Mouse (Mus musculus) myocyte (in vitro differentiated cells): ENCODE results near the gene Abcc2. TPM values are rescaled to one million over a fixed set of nuclear protein-coding genes. Genes with fewer than 3 reads are reported as not detected.

Experiments
- H3K27me3 ChIP-seq: one replicate; pipeline ENCODE4 v1.6.1; 2011; ENCODE audit not compliant: control insufficient read depth, insufficient read depth, insufficient read length
- H3K36me3 ChIP-seq: one replicate; pipeline ENCODE4 v1.6.1; 2011; ENCODE audit not compliant: control insufficient read depth, insufficient read depth
- H3K4me2 ChIP-seq: one replicate; pipeline ENCODE4 v1.6.1; 2011; ENCODE audit warnings: low read depth, control low read depth
- H3K4me3 ChIP-seq: one replicate; pipeline ENCODE4 v1.5.1; 2011; ENCODE audit warnings: mild to moderate bottlenecking, control low read depth, moderate library complexity
- H3K79me2 ChIP-seq: one replicate; pipeline ENCODE4 v1.6.1; 2011; ENCODE audit not compliant: control insufficient read depth, insufficient read depth
- H3ac ChIP-seq: one replicate; pipeline ENCODE4 v1.6.1; 2011; ENCODE audit not compliant: control insufficient read depth, insufficient read length
- CEBPB ChIP-seq: IDR thresholded peaks from 2 replicates; pipeline ENCODE4 v1.6.1; 2011; ENCODE audit warnings: mild to moderate bottlenecking, moderate library complexity; ENCODE audit not compliant: poor library complexity, insufficient read depth, severe bottlenecking
- E2F4 ChIP-seq: IDR thresholded peaks from one replicate; pipeline ENCODE4 v1.6.1; 2011; ENCODE audit warnings: mild to moderate bottlenecking, control low read depth, moderate library complexity; ENCODE audit not compliant: insufficient read depth
- MAX ChIP-seq: IDR thresholded peaks from one replicate; pipeline ENCODE4 v1.6.1; 2011; ENCODE audit warnings: low read depth, mild to moderate bottlenecking, control low read depth
- MYOD1 ChIP-seq, 3 experiments: IDR thresholded peaks; one replicate each; pipeline ENCODE4 v1.6.1; 2011; ENCODE audit warnings: control low read depth in 2 of 3, low read depth in 2 of 3, mild to moderate bottlenecking in 2 of 3, moderate library complexity in 1 of 3; ENCODE audit not compliant: insufficient read length in 2 of 3, control insufficient read depth in 1 of 3
- MYOG ChIP-seq, 3 experiments: IDR thresholded peaks; one replicate each; pipeline ENCODE4 v1.6.1; 2011; ENCODE audit warnings: control low read depth in 2 of 3, low read depth in 2 of 3, mild to moderate bottlenecking in 2 of 3; ENCODE audit not compliant: insufficient read length in 2 of 3, control insufficient read depth in 1 of 3, insufficient read depth in 1 of 3
- POLR2A ChIP-seq: IDR thresholded peaks from one replicate; pipeline ENCODE4 v1.6.1; 2011; ENCODE audit warnings: low read depth, mild to moderate bottlenecking, control low read depth, moderate library complexity; ENCODE audit not compliant: insufficient read length
- POLR2AphosphoS2 ChIP-seq: IDR thresholded peaks from one replicate; pipeline ENCODE4 v1.6.1; 2011; ENCODE audit warnings: low read depth, control low read depth; ENCODE audit not compliant: insufficient read length
- REST ChIP-seq: IDR thresholded peaks from one replicate; pipeline ENCODE4 v1.6.1; 2011; ENCODE audit warnings: mild to moderate bottlenecking, control low read depth, moderate library complexity; ENCODE audit not compliant: insufficient read depth, insufficient read length
- SRF ChIP-seq: IDR thresholded peaks from one replicate; pipeline ENCODE4 v1.6.1; 2011; ENCODE audit warnings: low read depth; ENCODE audit not compliant: control insufficient read depth, insufficient read length
- TCF12 ChIP-seq: IDR thresholded peaks from one replicate; pipeline ENCODE4 v1.6.1; 2011; ENCODE audit warnings: mild to moderate bottlenecking, control low read depth; ENCODE audit not compliant: poor library complexity, insufficient read depth, severe bottlenecking
- TCF3 ChIP-seq: IDR thresholded peaks from one replicate; pipeline ENCODE4 v1.6.1; 2011; ENCODE audit warnings: low read depth, control low read depth; ENCODE audit not compliant: insufficient read length
- USF1 ChIP-seq: IDR thresholded peaks from one replicate; pipeline ENCODE4 v1.6.1; 2011; ENCODE audit warnings: low read depth, mild to moderate bottlenecking, control low read depth, moderate library complexity
- polyA plus RNA-seq: library from polyadenylated mRNA; unstranded; fragments of >200 nt; fragmentation: generic; extraction: Trizol; gene quantifications from one replicate; pipeline ENCODE4 v1.2.1, GENCODE M21; 2012; ENCODE audit warnings: missing spikeins

Abcc2 gene
- polyA plus RNA-seq, 1 experiment = not detected

DNA sequence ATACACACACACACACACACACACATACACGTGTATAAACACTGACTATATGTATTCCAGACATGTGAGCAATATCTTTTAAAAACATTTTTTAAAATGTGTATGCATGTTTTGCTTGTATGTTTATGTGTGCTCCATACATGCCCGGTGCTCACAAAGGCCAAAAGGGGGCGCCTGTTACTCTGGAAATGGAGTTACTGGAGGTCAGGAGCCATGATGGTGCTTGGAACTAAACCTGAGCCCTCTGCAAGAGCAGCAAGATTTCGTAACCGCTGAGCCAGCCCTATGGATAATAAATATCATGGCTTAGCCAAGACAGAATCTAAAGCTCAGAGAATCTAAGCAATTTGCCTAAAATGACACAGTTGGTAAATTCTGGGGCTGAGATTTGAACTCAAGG is 105.2 kb downstream of the Abcc2 start:
- Histone ChIP-seq H3K36me3 (no peaks in the 10 kb centered on the region), H3K4me2 (no peak overlapping the region), H3K4me3 (no peak overlapping the region), H3K79me2 (no peaks in the 10 kb centered on the region), H3K27me3 (no peaks in the 10 kb centered on the region), H3ac (no peak overlapping the region)
- TF ChIP-seq MYOD1 (IDR thresholded peaks at IDR 0.05; ENCODE audit: control insufficient read depth in 1 of 3, insufficient read length in 2 of 3, low read depth in 2 of 3) (no peak), USF1 (no peak), POLR2A (no peak), POLR2AphosphoS2 (no peak), TCF3 (no peak), MAX (no peak), CEBPB (no peak), REST (no peak), TCF12 (no peak), SRF (no peak), MYOG (IDR thresholded peaks at IDR 0.05; ENCODE audit: control insufficient read depth in 1 of 3, insufficient read depth in 1 of 3, insufficient read length in 2 of 3, low read depth in 2 of 3) (no peak), E2F4 (no peak)

DNA sequence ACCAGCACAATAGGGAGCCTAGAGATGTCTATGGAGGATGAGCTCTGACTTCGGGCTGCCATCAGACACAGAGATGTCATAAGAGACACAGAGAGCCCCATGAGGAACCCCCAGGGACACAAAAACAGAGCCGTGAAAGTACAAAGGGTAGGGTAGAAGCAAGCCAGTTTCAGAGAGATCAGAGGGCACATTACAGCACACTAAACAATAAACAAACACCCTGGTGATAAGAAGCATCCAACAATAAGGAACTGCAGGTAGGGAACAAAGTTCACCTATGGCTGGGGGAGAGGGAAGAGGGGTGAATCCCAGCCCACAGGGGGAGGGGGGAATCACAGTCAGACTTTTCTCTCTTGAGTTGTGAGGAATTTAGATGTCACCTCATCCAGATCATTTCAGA is 105.7 kb downstream of the Abcc2 start:
- Histone ChIP-seq H3ac (no peak overlapping the region), H3K79me2 (no peaks in the 10 kb centered on the region), H3K4me3 (no peak overlapping the region), H3K4me2 (no peak overlapping the region), H3K27me3 (no peaks in the 10 kb centered on the region), H3K36me3 (no peaks in the 10 kb centered on the region)
- TF ChIP-seq E2F4 (no peak), USF1 (no peak), TCF12 (no peak), POLR2AphosphoS2 (no peak), MYOG (IDR thresholded peaks at IDR 0.05; ENCODE audit: control insufficient read depth in 1 of 3, insufficient read depth in 1 of 3, insufficient read length in 2 of 3, low read depth in 2 of 3) (no peak), TCF3 (no peak), CEBPB (no peak)

Other genes with a start within 250 kb of the Abcc2 start
- not detected for gene Nkx2-3, start 169.9 kb upstream of the Abcc2 start, polyA plus RNA-seq
- 25.5 TPM for gene Slc25a28, start 107.3 kb upstream of the Abcc2 start, polyA plus RNA-seq
- gene Entpd7, start 92.5 kb upstream of the Abcc2 start, polyA plus RNA-seq = 2.2 TPM
- 5.1 TPM for gene Cutc, start 29.2 kb upstream of the Abcc2 start, polyA plus RNA-seq
- 11.5 TPM for gene Cox15, start 29.2 kb upstream of the Abcc2 start, polyA plus RNA-seq
- gene Dnmbp, start 158.0 kb downstream of the Abcc2 start, polyA plus RNA-seq = 7.8 TPM
- not detected for gene Cpn1, start 204.4 kb downstream of the Abcc2 start, polyA plus RNA-seq
- 0.38 TPM for gene Cyp2c23, start 247.0 kb downstream of the Abcc2 start, polyA plus RNA-seq